Mouse (Mus musculus) right cerebral cortex, postnatal 36 days (tissue): ENCODE measurements around the gene Gm21992.

Experiments used
- DNase-seq, 2 experiments: peaks; one replicate each; pipeline ENCODE4 v3.0.0; 2022; ENCODE audit warnings: low spot score in 2 of 2, mixed read lengths in 1 of 2

Gm21992 gene

GRCm38 (mm10) chr19:4712156-4712780 is 99.1 kb downstream of the Gm21992 start:
- DNase-seq = no peak

- no peak for DNase-seq
Measured at GRCm38 (mm10) chr19:4711601-4712155, 99.7 kb downstream of the Gm21992 start.

- DNase-seq = peak; percentile 77 to 92
Measured at GRCm38 (mm10) chr19:4711098-4711600, 100.3 kb downstream of the Gm21992 start, which contains the start of gene Sptbn2. TSS of gene Sptbn2 (plus strand) at chr19:4711167.

- no peak for DNase-seq
Measured at GRCm38 (mm10) chr19:4708765-4709164, 102.6 kb downstream of the Gm21992 start.

- no peak for DNase-seq
Measured at GRCm38 (mm10) chr19:4701221-4701620, 110.2 kb downstream of the Gm21992 start.

GRCm38 (mm10) chr19:4700656-4701055 is 110.8 kb downstream of the Gm21992 start:
- DNase-seq = no peak

GRCm38 (mm10) chr19:4699821-4700220 is 111.6 kb downstream of the Gm21992 start:
- DNase-seq = no peak

- DNase-seq = no peak
Measured at GRCm38 (mm10) chr19:4698856-4699255, 112.6 kb downstream of the Gm21992 start.

GRCm38 (mm10) chr19:4698205-4698677 is 113.2 kb downstream of the Gm21992 start, which contains the start of gene Gm960:
TSS of gene Gm960 (minus strand) at chr19:4698668.
- peak; percentile 70 to 76 for DNase-seq

- DNase-seq = no peak
Measured at GRCm38 (mm10) chr19:4697721-4698120, 113.7 kb downstream of the Gm21992 start.

GRCm38 (mm10) chr19:4697121-4697520 is 114.3 kb downstream of the Gm21992 start:
- no peak for DNase-seq

- no peak for DNase-seq
Measured at GRCm38 (mm10) chr19:4694346-4694745, 117.1 kb downstream of the Gm21992 start.
